Mouse (Mus musculus): ENCODE results near the gene Znhit6. TPM values are rescaled to one million over a fixed set of nuclear protein-coding genes. Genes with fewer than 3 reads are reported as not detected.

The Znhit6 gene
- total and polyA plus RNA-seq, 2 experiments = 1.6 to 4.9 TPM

- Histone ChIP-seq H3K36me3 (ENCODE audit: control insufficient read depth, insufficient read depth, low read length) (no peaks in the 10 kb centered on the region), H3K79me2 (ENCODE audit: control insufficient read depth, insufficient read depth, low read length) (no peaks in the 10 kb centered on the region), H3K27ac (replicated peaks; ENCODE audit: insufficient read depth, low read depth, low read length) (no peak overlapping the region), H3K9ac (ENCODE audit: low read depth, low read length) (no peak overlapping the region), H3K4me1 (ENCODE audit: control insufficient read depth, insufficient read depth, low read length) (peaks cover 9% of the 10 kb centered on the region; the same call in 1 of the 2 replicates), H3K4me3 (ENCODE audit: insufficient read depth, low read depth, low read length) (no peak overlapping the region), H3K27me3 (ENCODE audit: control insufficient read depth, insufficient read depth, low read length) (no peaks in the 10 kb centered on the region)
- DNase-seq (ENCODE audit: extremely low read depth, low read depth, low spot score) = peak; percentile 75
- 79% methylated on average over 10 of the region's 10 CpGs for WGBS
- TF ChIP-seq POLR2A (IDR thresholded peaks at IDR 0.05; ENCODE audit: extremely low read depth, insufficient read depth, low read length) = no peak
- no peak for TF ChIP-seq CTCF (IDR thresholded peaks at IDR 0.05; ENCODE audit: low read depth, low read length)
Observed at GRCm38 (mm10) chr3:145556206-145556605, 19.8 kb upstream of the Znhit6 start.

GRCm38 (mm10) chr3:145559675-145560074 is 16.3 kb upstream of the Znhit6 start:
- H3K27me3 ChIP-seq (ENCODE audit: control insufficient read depth, insufficient read depth, low read length) = no peaks in the 10 kb centered on the region
- no peak overlapping the region for H3K4me3 ChIP-seq (ENCODE audit: insufficient read depth, low read depth, low read length)
- no peak overlapping the region for H3K9ac ChIP-seq (ENCODE audit: low read depth, low read length)
- H3K36me3 ChIP-seq (ENCODE audit: control insufficient read depth, insufficient read depth, low read length) = no peaks in the 10 kb centered on the region
- H3K27ac ChIP-seq (replicated peaks; ENCODE audit: insufficient read depth, low read depth, low read length) = peak overlapping the region; percentile 78
- DNase-seq (ENCODE audit: extremely low read depth, low read depth, low spot score) = peak; percentile 78
- peaks cover 12% of the 10 kb centered on the region; the same call in 1 of the 2 replicates for H3K4me1 ChIP-seq (ENCODE audit: control insufficient read depth, insufficient read depth, low read length)
- H3K79me2 ChIP-seq (ENCODE audit: control insufficient read depth, insufficient read depth, low read length) = no peaks in the 10 kb centered on the region
- 24% methylated on average over 5 of the region's 5 CpGs for WGBS
- TF ChIP-seq POLR2A (IDR thresholded peaks at IDR 0.05; ENCODE audit: extremely low read depth, insufficient read depth, low read length) (no peak), CTCF (IDR thresholded peaks at IDR 0.05; ENCODE audit: low read depth, low read length) (no peak)

- Histone ChIP-seq H3K27me3 (ENCODE audit: control insufficient read depth, insufficient read depth, low read length) (no peaks in the 10 kb centered on the region), H3K4me1 (ENCODE audit: control insufficient read depth, insufficient read depth, low read length) (peaks cover 12% of the 10 kb centered on the region; the same call in 1 of the 2 replicates), H3K9ac (ENCODE audit: low read depth, low read length) (no peak overlapping the region), H3K4me3 (ENCODE audit: insufficient read depth, low read depth, low read length) (no peak overlapping the region), H3K79me2 (ENCODE audit: control insufficient read depth, insufficient read depth, low read length) (no peaks in the 10 kb centered on the region), H3K36me3 (ENCODE audit: control insufficient read depth, insufficient read depth, low read length) (no peaks in the 10 kb centered on the region), H3K27ac (replicated peaks; ENCODE audit: insufficient read depth, low read depth, low read length) (peak overlapping the region; percentile 78)
- 28% methylated on average over 4 of the region's 4 CpGs for WGBS
- no peak for TF ChIP-seq POLR2A (IDR thresholded peaks at IDR 0.05; ENCODE audit: extremely low read depth, insufficient read depth, low read length)
- no peak for TF ChIP-seq CTCF (IDR thresholded peaks at IDR 0.05; ENCODE audit: low read depth, low read length)
- DNase-seq (ENCODE audit: extremely low read depth, low read depth, low spot score) = peak; percentile 96
Observed at GRCm38 (mm10) chr3:145560117-145560516, 15.9 kb upstream of the Znhit6 start.

GRCm38 (mm10) chr3:145574468-145574867 is 1.5 kb upstream of the Znhit6 start:
- H3K36me3 ChIP-seq (ENCODE audit: control insufficient read depth, insufficient read depth, low read length) = peaks cover 11% of the 10 kb centered on the region
- TF ChIP-seq CTCF (IDR thresholded peaks at IDR 0.05; ENCODE audit: low read depth, low read length) (no peak), POLR2A (IDR thresholded peaks at IDR 0.05; ENCODE audit: extremely low read depth, insufficient read depth, low read length) (no peak)
- H3K4me1 ChIP-seq (ENCODE audit: control insufficient read depth, insufficient read depth, low read length) = peaks cover 6% of the 10 kb centered on the region
- WGBS = 83% methylated on average over 3 of the region's 3 CpGs
- H3K79me2 ChIP-seq (ENCODE audit: control insufficient read depth, insufficient read depth, low read length) = 0 out of 2 replicates have a peak, but pooled peaks cover 3% of the 10 kb centered on the region
- no peak overlapping the region for H3K4me3 ChIP-seq (ENCODE audit: insufficient read depth, low read depth, low read length)
- no peaks in the 10 kb centered on the region for H3K27me3 ChIP-seq (ENCODE audit: control insufficient read depth, insufficient read depth, low read length)
- DNase-seq (ENCODE audit: extremely low read depth, low read depth, low spot score) = no peak
- no peak overlapping the region for H3K9ac ChIP-seq (ENCODE audit: low read depth, low read length)
- no peak overlapping the region for H3K27ac ChIP-seq (replicated peaks; ENCODE audit: insufficient read depth, low read depth, low read length)

GRCm38 (mm10) chr3:145575340-145575739 is 665 bp upstream of the Znhit6 start:
- Histone ChIP-seq H3K4me1 (ENCODE audit: control insufficient read depth, insufficient read depth, low read length) (peaks cover 4% of the 10 kb centered on the region), H3K27me3 (ENCODE audit: control insufficient read depth, insufficient read depth, low read length) (no peaks in the 10 kb centered on the region), H3K9ac (ENCODE audit: low read depth, low read length) (no peak overlapping the region), H3K79me2 (ENCODE audit: control insufficient read depth, insufficient read depth, low read length) (0 out of 2 replicates have a peak, but pooled peaks cover 3% of the 10 kb centered on the region), H3K4me3 (ENCODE audit: insufficient read depth, low read depth, low read length) (no peak overlapping the region), H3K27ac (replicated peaks; ENCODE audit: insufficient read depth, low read depth, low read length) (no peak overlapping the region), H3K36me3 (ENCODE audit: control insufficient read depth, insufficient read depth, low read length) (peaks cover 11% of the 10 kb centered on the region)
- 76% methylated on average over 7 of the region's 7 CpGs for WGBS
- DNase-seq (ENCODE audit: extremely low read depth, low read depth, low spot score) = no peak
- no peak for TF ChIP-seq CTCF (IDR thresholded peaks at IDR 0.05; ENCODE audit: low read depth, low read length)
- TF ChIP-seq POLR2A (IDR thresholded peaks at IDR 0.05; ENCODE audit: extremely low read depth, insufficient read depth, low read length) = no peak

GRCm38 (mm10) chr3:145576482-145576822 is 447 bp downstream of the Znhit6 start:
- peak overlapping the region; percentile 68 for H3K9ac ChIP-seq (ENCODE audit: low read depth, low read length)
- peaks cover 4% of the 10 kb centered on the region for H3K4me1 ChIP-seq (ENCODE audit: control insufficient read depth, insufficient read depth, low read length)
- TF ChIP-seq CTCF (IDR thresholded peaks at IDR 0.05; ENCODE audit: low read depth, low read length) = no peak
- no peak for TF ChIP-seq POLR2A (IDR thresholded peaks at IDR 0.05; ENCODE audit: extremely low read depth, insufficient read depth, low read length)
- 0 out of 2 replicates have a peak, but pooled peaks cover 3% of the 10 kb centered on the region for H3K79me2 ChIP-seq (ENCODE audit: control insufficient read depth, insufficient read depth, low read length)
- WGBS = 3% methylated on average over 11 of the region's 11 CpGs
- DNase-seq (ENCODE audit: extremely low read depth, low read depth, low spot score) = no peak
- H3K27me3 ChIP-seq (ENCODE audit: control insufficient read depth, insufficient read depth, low read length) = no peaks in the 10 kb centered on the region
- peaks cover 11% of the 10 kb centered on the region for H3K36me3 ChIP-seq (ENCODE audit: control insufficient read depth, insufficient read depth, low read length)
- peak overlapping the region; percentile 81 for H3K4me3 ChIP-seq (ENCODE audit: insufficient read depth, low read depth, low read length)
- no peak overlapping the region for H3K27ac ChIP-seq (replicated peaks; ENCODE audit: insufficient read depth, low read depth, low read length)
